Mouse (Mus musculus): Measurements from ENCODE around the gene Hoxa6.

Hoxa6 gene

DNA sequence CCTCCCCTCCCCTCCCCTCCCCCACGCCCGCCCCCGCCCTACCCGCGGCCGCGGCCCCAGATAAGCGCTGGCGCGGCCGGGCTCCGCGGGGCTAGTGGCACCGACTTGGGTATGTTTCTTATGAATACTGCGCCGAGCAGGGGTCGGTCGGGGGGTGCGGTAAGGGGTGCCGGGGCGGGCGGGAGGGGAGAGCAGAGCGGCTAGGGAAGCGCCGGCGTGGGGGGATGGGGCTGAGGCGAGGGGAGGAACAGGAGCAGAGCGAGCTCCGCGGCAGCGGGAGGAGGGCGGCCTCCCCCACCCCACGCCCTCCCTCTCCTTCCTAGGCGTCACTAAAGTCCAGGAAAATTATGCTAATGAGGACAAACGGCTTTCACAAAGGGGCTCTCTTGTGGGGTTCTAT, 32.7 kb downstream of the Hoxa6 start:
- DNase-seq, result no peak

DNA sequence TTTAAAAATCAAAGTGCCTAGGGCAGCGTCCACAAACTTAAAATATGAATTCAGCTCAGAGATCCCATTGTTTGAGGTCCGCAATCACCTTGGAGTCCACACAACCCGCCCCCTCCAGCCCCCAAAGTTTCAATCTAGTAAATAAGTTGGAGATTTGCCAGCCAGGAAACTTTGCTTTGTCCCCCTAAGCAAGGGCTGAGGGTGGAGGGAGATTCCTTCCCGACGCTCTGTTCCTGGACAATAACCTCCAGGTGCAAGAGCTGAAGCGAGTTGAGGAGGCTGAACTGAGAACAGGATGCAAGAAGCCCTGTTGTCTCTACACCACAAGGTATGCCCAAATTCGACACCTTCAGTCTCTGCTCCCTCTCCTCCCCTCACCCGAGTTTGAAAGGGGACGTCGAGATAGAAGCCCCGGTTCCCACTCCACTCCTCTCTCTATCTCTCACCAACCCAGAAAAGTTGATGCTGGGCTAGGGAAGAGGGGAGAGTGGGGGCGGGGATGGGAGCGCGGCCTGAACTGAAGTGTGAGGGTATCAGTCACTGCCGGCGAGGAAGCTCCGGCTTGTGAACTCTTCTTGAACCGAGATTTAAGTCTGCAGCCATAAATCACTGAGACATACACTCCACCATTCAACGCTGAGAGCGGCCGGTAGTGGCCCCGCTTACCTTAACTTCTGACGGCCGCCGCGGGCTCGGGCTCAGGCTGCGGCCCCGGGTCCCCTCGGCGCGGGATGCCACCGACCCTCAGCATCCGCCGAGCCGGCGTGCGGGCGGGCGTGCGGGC, 33.4 kb downstream of the Hoxa6 start:
- DNase-seq, result no peak

DNA sequence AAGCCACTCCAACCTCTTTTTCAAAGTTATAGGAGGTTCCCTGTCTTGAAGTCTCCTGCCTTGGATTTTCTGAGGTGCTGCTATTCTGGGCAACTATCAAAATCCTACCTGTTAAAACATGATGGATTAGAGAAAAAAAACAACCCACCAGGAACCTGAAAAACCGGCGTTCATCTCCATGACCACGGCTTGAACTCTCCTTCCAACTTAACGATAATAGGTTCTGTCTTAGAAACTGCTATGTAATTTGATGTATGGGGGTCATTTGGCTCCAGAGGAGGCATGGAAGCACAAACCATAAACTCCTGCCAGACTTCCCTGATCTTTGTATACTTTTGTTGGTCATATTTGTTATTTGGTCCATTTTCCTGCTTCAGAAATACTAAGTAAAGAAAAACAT, 34.9 kb downstream of the Hoxa6 start:
- no peak for DNase-seq

DNA sequence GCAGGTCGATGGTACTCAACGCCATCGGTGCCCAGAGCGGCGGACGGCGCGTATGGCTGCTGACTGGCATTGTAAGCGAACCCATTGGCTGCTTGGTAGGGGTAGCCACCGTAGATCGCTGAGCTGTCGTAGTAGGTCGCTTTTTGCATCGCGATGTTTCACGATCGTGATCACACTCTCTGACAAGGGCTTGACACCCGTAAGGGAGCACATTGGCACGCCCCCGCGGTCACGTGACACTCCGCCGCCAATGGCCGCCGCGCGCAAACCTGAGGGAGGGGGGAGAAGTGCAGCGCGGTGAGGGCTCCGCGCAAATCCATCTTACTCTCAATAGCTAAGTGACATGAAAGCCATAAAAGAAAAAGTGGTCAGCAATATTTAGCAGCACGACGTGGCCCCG, 36.0 kb downstream of the Hoxa6 start:
- no peak for DNase-seq

DNA sequence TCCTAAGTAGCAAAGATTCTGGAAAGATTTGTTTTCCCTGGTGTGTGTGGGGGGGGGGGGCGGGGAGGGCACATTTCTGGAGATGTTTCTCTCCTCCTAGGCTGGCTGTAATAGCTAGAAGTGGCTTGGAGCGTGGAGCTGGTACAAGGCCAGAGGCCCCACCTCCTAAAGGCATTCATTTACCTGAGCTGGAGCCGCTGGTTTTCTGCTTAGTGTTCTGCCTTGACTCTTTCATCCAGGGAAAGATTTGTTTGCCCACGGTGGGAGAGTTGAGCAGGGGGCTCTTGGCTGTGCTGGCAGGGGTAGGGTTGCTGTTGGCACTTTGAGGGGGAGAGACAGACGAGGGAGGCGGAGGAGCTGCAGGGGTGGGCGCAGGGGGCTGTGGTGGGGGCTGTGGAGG, 36.6 kb downstream of the Hoxa6 start:
- DNase-seq, result no peak

DNA sequence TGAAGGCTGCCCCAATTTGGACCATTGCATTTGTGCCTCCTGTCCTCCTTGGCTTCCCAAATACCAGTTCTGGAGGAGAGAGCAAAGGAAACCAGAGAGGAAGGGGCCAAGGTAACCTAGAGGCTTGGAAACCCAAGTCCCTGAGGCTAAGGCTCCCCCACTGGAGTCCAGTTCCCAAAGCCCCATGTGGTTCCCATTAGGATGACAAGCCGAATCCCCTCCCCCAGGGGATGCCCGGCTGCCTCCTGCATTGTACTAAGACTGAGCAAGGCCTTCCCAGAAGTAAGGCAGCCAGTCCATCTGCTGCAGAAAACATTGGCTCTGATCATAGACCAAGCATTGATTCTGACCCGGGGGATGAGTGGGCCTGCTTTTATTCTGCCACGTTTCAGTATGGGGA, 37.2 kb downstream of the Hoxa6 start:
- DNase-seq, result no peak

DNA sequence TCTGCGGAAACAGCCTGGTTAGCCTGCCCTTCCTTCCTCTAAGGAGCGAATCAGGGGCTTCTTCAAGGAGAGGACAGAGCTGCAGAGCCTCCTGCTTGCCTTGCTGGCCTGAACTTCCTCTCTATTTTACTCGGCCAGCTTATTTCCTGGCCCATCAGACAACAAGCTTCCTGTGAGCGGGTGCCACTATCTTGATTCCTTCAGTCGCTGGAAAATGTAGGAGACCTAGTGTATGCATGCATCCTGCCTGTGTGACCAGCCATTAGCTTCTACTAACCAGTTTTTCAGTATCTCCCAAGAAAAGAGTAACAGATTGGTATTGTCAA, 37.7 kb downstream of the Hoxa6 start:
- DNase-seq, result no peak

DNA sequence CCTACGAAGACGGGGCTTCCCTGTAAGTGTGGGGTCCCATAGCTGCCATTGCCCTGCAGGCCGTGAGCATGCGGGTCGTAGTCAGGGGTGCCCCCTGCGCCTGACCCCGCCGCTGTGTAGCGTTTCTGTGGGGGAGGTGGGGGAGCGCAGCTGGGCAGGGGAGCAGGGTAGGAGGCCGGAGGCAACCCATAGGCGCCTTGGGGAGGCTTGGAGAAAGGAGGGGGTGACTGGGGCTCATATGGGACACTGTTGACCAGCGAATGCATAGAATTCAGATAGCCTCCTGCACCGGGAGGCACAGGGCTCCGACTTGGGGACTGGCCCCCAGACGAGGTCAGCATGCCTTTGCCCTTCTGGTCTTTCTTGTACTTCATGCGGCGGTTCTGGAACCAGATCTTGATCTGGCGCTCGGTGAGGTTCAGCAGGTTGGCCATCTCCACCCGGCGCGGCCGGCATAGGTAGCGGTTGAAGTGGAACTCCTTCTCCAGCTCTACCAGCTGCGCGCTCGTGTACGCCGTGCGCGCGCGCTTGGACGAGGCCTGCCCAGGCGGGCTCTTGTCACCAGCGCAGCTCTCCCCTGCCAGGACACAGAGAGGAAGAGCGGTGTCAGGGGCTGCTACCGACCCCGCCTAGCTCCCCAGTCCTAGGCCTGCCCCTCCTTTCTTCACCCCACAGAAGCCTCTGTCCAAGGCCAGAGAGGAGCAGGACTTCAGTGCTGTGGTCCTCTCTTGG, 38.2 kb downstream of the Hoxa6 start:
- no peak for DNase-seq

DNA sequence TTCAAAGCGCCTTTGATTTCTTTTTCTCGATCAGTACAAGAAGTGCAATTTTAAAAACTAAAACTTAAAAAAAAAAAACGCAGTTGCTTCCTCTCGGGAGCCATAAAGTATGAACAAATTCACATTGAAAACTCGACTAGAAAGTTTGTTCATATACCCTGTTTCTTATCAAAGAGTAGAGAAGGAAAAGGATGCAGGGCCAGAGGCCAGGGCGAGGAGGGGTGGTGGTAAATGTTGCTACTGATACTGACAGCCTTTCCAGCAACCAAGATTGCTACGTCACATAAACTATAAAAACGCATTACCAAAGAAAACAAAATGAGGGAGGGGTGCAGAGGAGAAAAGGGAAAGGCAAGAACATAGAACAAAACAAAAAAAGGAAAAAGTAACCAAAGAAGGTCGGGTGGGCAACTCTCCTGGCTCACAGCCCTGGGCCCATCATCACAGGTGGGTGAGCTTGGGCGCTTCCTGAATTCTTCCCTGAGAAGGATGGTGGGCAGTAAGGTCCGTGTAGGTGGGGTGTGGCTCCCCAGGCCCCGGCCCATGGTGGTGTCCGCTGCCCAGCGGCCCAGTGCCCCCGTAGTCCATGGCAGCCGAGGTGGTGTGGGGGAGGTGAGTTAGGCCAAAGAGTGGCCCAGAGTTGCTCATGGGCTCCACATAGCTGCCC, 38.9 kb downstream of the Hoxa6 start:
- DNase-seq, result no peak

DNA sequence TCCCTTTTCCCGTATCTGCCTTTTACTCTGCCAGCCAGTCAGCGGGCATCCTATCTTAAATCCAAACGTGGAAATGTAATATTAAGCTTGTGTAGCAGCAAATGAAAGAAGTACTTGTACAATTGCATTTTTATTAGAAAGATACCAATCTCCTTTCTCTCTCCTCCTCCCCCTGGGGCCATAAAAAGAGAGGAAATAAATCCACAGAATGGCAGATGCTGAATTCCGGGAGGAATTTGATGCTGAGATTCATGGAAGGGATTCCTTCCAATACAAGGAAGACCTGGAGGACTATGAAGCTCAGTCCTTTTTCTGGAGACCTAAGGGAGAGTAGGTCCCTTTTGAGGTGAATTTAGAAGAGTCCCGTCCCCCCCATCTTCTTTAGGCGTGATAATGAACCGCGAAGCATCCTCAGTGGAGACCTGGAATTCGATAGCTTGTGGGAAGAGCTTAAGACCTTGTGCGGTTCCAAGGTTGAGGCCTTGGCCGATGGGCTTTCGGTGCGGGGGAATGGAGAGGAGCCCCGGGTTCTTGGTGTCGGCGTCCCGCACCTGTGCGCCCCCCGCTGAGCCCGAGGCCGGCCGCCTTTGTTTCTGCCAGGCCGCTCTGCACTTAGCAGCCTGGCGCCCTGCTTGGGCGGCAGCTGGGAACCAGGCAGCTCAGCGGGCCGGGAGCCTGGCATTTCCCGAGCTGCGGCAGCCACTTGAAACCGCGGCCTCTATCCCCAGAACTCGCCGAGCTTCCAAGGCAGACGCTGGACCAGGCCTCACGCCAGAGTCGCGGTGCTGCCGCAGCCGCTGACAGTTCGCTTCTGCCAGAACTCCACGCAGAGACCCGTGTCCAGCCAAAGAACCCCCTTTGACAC, 40.1 kb downstream of the Hoxa6 start:
- DNase-seq, result no peak

DNA sequence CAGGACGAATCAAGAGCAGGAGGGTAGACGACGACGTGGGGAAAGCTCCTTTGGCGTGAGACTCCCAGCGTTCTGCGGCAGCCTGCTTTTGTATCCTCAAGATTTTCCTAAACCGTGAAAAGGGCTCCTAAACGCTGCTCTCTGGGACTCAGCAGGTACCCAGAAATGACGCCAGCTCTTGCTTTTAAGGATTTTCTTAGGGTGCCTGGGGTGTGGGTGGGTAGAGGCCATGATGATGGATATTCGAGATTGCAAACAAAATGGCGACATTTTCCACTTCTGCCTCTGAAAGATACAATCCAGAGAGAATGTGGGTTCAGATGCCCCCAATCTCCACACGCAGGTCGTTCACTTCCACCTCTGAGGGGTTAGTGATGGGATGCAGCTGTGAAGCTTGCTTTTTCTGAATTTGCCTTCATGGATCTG, 40.8 kb downstream of the Hoxa6 start:
- DNase-seq, result no peak

DNA sequence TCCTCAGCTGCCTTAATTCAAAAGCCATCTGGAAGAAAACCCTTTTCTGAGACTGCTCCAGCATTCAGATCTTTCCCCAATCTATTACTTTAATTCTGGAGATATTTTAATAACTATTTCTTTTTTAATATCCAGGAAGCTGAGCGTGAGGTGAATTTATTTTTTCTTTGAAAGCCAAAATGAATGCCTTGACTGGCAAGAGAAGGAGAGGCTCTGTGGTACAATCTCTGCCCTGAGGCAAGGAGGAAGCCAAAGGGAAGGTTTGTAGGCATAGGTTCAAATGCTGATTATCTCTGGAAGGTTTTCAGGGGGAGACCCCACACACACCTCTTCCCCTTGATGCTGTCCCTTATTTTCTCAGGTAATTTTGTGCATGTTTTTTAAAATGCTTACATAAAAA, 41.3 kb downstream of the Hoxa6 start:
- no peak for DNase-seq

DNA sequence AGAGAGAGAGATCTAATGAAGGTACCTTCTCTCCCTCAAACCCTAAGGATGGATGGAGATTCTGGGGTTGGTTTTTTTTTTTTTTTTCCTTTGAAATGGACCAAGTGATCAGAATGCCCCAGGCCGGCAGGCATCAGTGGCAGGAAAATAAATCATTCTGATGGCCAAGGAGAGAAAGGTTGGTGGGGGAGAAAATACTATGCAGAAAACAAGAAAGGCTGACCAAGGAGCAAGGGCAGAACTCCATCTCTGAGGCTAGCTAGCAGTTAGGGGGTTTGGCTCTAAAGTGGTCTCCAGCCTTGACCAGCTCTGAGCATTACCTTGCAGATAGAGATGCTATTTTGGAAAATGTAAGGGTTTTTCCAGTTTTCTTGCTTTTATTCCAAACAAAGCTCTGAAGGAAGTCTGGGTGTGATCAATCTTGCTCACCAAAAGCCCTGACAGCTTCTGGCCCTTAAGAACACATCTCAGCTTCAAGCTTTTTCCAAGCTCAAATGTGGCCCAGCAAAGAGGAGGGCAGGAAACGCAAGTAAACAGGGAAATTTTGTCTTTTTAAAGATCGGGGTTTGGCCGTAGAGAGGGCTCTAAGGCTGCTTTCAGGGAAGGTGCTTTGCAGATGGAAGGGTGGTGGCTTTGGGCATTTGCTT, 42.0 kb downstream of the Hoxa6 start:
- no peak for DNase-seq

DNA sequence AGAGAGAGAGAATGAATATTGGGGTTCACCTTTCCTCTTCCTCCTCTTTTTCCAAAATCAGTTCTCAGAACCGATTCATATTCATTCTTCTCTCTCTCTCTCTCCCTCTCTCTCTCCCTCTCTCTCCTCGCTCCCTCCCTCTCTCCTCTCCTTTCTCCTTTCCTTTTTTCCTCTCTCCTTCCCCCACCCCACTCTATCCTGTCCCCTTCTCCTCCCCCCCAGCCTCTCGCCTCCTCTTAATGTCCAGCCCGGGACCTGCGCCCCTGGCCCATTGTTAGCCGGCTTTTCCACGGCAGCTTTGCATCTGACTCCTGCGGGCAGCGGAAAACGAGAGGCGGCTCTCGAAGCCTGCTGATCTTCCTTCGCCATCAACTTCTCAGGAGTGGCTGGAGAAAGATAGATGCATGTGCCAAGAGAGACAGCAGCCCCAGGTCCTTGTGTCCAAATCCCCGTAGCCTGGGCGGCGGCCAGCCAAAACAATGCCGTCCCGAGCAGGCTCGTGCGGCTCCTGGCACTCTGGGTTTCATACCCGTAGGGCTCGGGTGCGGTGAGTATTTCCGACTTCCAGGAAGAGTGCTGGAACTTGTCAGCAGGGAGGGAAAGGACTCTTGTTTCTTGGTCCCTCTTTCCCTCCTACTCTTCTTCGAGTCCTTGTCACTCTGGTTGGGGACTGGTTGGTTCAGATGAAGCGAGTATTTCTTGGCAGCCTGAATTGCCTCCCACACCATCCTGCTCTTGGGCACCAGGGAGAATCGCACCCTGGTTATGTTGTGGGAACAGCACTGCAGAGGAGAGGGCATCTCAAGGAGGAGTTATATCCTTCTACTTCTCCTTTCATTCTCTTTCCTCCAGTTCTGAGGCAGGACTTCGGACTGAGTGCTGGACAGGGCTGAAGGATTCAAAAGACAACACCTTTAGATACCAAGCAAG, 42.8 kb downstream of the Hoxa6 start:
- no peak for DNase-seq

DNA sequence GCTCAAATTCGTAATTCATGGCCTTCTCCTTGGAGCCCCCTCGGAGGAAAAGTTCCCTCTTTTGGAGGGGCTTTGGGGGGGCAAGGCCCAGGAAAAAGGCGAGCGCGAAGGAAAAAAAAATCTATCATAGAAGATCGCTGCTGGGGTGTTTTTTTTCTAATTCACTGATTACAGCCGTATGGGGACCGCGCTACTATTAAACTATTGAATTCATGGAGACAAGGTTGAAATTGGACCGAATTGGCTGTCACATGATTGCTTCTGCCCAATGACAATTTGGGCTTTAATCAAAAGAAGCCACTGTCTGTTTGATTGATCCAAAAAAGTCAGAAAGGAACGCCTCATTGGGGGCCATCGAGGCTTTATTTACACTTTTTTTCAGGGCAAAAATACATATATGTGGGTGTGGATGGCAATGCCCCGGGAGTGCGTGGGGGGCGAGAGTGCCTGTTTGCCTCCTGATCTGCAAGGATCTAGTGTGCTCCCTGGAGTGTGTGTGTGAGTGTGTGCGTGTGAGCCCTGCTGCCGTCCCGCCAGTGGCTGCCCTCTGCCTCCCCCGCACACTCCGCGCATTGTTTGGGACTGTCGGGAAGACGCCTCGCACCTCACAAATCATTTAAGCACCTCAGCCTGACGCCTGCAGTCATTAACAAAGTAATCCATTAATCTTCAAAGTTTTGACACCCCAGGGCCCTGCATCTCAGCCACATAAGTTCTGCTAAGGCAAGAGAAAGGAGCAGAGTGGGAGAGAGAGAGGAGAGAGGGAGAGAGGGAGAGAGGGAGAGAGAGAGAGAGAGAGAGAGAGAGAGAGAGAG, 43.7 kb downstream of the Hoxa6 start, which contains the start of gene Hoxa2:
TSS of gene Hoxa2 (minus strand) at position 206 of the 815 bp plus-strand sequence.
- no peak for DNase-seq

DNA sequence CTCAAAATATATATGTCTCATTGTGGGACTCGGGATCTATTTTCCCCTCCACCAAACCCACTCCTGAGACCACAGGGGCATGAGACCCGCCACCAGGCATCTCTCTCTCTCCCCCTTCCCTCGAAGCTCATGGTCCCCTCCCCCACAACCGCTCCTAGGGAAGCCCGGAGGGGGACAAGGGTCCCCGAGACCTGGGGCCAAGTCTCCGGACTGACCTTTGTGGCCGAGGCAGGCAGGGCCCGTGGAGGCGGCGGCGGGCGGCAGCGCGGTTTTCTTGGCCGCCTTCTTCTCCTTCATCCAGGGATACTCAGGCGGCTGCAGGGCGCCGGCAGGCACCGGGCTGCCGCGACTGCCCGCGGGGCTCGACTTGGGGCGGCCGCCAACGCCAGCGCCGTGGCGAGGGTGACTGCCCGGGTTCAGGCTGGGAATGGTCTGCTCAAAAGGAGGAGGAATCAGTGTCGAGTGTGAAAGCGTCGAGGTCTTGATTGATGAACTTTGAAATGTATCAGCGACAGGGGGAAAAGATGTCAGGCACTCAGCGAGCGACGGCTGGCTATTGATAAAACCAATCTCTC, 44.4 kb downstream of the Hoxa6 start:
- DNase-seq, result no peak

DNA sequence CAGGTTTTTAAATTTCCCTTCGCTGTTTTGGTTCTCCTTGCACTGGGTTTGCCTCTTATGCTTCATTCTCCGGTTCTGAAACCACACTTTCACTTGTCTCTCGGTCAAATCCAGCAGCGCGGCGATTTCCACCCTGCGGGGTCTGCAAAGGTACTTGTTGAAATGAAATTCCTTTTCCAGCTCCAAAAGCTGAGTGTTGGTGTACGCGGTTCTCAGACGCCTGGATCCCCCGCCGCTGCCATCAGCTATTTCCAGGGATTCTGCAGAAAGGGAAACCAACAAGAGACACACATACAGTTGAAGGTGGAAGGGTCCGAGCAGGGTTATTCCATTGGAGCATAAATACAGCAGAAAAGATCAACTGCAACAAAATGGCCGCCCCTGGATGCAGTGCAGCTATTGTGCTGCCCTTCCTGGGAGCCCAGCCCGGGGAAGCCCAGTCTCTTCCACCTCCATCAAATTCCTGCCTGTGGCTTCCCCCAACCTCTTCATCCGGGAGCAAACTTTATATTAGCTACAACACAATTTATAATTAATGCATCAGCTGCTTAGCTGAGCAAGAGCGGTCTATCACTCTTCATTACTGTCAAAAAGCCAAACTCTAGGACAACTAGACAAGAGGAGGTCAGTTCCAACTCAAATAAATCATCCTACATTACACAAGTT, 45.0 kb downstream of the Hoxa6 start:
- no peak for DNase-seq

DNA sequence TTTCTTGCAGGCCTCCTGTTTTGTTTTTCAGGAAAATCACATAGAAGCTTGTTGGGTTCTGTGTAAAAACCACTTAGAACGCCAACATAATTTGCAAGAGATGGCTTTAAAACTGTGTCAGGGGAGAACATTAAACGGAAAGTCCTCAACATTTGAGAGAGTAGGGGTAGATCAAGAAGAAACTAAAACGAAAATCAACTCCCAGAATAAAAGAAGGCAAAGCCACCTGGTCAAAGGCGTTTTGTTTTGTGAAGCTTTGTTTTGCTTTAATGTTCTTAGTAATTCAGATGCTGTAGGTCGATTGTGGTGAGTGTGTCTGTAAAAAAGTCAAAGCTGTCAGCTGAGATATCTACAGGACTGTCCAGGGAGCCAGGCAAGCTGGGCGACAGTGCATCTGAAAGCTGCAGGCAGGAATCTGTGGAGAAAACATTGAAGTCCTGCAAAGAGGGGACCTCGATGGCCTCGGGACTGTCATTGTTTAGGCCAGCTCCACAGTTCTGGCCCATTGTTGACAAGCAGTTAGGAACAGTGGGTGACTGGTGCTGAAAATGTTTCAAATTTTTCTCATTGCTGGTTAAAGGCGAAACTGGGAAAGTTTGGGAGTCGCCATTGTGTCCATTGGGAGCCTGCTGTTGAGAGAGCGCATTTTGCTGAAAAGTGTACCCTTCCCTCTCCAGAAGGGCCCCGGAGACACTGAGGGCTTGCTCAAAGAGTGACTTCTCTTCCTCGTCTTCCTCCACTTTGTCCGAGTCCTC, 45.7 kb downstream of the Hoxa6 start:
- DNase-seq, result no peak

DNA sequence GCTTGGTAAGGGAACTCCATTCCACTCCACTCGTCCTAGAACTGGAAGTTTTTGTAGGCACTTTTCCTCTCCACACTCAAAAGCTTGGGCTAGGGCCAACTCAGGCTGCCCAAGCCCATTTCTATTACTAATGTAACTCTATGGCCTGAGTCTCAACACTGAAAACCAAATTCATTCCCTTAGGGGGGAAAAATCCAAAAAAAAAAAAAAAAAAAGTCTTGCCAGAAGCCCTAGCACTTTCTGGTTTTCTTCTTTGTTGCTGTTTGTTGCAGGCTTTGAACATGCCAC, 46.5 kb downstream of the Hoxa6 start:
- no peak for DNase-seq

Data from cerebellum, postnatal 36 days (tissue).